Mouse (Mus musculus) lung, embryonic 15.5 days (tissue): ENCODE measurements around the gene Nfkb2. TPM values are rescaled to one million over a fixed set of nuclear protein-coding genes. Genes with fewer than 3 reads are reported as not detected.
A peak's percentile ranks its signal among the peaks of the same experiment; 100 is the strongest.

Experiments
- ATAC-seq: fragments of 200-750 bp; cut with Nextera tagmentation; 2 replicates; pipeline ENCODE4 v1.8.0; 2017; ENCODE audit warnings: moderate number of reproducible peaks, borderline replicate concordance; ENCODE audit not compliant: low FRiP score, low TSS enrichment; ENCODE audit errors: extremely low read depth
- H3K27ac ChIP-seq: fragments of 300-500 bp; sonication (generic); 2 replicates; pipeline ENCODE4 v1.5.1; 2015; ENCODE audit warnings: moderate library complexity, mild to moderate bottlenecking, inconsistent platforms
- H3K27me3 ChIP-seq: fragments of 300-500 bp; sonication (generic); 2 replicates; pipeline ENCODE4 v1.6.1; 2015; ENCODE audit warnings: inconsistent platforms
- H3K36me3 ChIP-seq: fragments of 300-500 bp; sonication (generic); 2 replicates; pipeline ENCODE4 v1.6.1; 2015; ENCODE audit warnings: inconsistent platforms
- H3K4me1 ChIP-seq: fragments of 300-500 bp; sonication (generic); 2 replicates; pipeline ENCODE4 v1.6.1; 2015; ENCODE audit warnings: inconsistent platforms
- H3K4me2 ChIP-seq: fragments of 300-500 bp; sonication (generic); 2 replicates; pipeline ENCODE4 v1.6.1; 2015; ENCODE audit warnings: inconsistent platforms, mild to moderate bottlenecking, moderate library complexity
- H3K4me3 ChIP-seq: fragments of 300-500 bp; sonication (generic); 2 replicates; pipeline ENCODE4 v1.5.1; 2015; ENCODE audit warnings: mild to moderate bottlenecking, inconsistent platforms
- H3K9ac ChIP-seq: fragments of 300-500 bp; sonication (generic); 2 replicates; pipeline ENCODE4 v1.6.1; 2015; ENCODE audit warnings: inconsistent platforms
- H3K9me3 ChIP-seq: fragments of 300-500 bp; sonication (generic); 2 replicates; pipeline ENCODE4 v1.6.1; 2016; ENCODE audit warnings: inconsistent platforms
- WGBS: fragments of 180-500 bp; shearing (Covaris S2); methylation state at CpG from one replicate; pipeline ENCODE4 v1.1.7; 2015; 5-methylcytosine and 5-hydroxymethylcytosine counted together
- polyA plus RNA-seq: library from polyadenylated mRNA; unstranded; fragments of >200 nt; fragmentation: Nextera tagmentation; extraction: Ambion mirVana; gene quantifications from 2 replicates; pipeline ENCODE4 v1.2.1, GENCODE M21; 2015

Gene Nfkb2
- polyA plus RNA-seq, 1 experiment from 2014 or later, result 10.5 TPM

DNA sequence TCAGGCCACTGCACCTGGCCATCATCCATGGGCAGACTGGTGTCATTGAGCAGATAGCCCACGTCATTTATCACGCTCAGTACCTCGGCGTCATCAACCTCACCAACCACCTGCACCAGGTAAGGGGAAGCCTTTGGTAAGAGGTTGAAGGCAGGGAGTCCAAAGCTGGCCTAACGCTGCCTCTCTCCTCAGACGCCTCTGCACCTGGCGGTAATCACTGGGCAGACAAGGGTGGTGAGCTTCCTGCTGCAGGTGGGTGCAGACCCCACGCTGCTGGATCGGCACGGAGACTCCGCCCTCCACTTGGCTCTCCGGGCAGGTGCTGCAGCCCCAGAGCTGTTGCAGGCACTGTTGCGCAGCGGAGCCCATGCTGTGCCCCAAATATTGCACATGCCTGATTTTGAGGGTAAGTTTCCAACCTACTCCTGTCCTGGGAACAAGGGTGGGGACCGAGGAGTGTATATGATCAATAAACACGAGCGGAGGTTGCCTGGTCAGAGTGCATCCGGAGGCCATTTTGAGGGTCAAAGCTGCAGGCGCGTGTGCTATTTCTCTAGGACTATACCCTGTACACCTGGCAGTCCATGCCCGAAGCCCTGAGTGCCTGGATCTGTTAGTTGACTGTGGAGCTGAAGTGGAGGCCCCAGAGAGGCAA is 5.7 kb downstream of the Nfkb2 start:
- Histone ChIP-seq H3K4me1 (peaks cover 22% of the 10 kb centered on the region), H3K9ac (no peak overlapping the region), H3K27me3 (peaks cover 25% of the 10 kb centered on the region), H3K4me3 (no peak overlapping the region), H3K36me3 (peaks cover 12% of the 10 kb centered on the region; the same call in 1 of the 2 replicates), H3K27ac (no peak overlapping the region), H3K4me2 (no peak overlapping the region), H3K9me3 (no peaks in the 10 kb centered on the region)
- 76% methylated on average over 21 of the region's 21 CpGs for WGBS
- no peak for ATAC-seq

GRCm38 (mm10) chr19:46310312-46310865 is 6.3 kb downstream of the Nfkb2 start:
- Histone ChIP-seq H3K9ac (no peak overlapping the region), H3K27ac (no peak overlapping the region), H3K27me3 (peaks cover 31% of the 10 kb centered on the region), H3K4me2 (no peak overlapping the region), H3K4me1 (peaks cover 18% of the 10 kb centered on the region), H3K4me3 (no peak overlapping the region), H3K36me3 (peaks cover 12% of the 10 kb centered on the region; the same call in 1 of the 2 replicates), H3K9me3 (no peaks in the 10 kb centered on the region)
- 85% methylated on average over 12 of the region's 12 CpGs for WGBS
- no peak for ATAC-seq

DNA sequence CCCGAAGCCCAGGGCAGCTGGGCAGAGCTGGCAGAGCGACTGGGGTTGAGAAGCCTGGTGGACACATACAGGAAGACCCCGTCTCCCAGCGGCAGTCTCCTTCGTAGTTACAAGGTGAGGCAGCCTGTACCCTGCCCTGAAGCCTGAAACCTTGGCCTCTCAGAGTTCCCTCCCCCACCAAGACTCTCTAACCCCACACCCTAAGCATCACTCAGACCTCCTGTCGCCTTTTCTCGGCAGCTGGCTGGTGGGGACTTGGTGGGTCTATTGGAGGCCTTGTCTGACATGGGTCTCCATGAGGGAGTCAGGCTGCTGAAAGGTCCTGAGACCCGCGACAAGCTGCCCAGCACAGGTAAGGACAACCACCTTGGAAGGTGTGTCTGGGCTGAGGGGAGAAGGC is 7.2 kb downstream of the Nfkb2 start:
- H3K27ac ChIP-seq, result no peak overlapping the region
- H3K36me3 ChIP-seq, result peaks cover 12% of the 10 kb centered on the region; the same call in 1 of the 2 replicates
- peaks cover 41% of the 10 kb centered on the region for H3K27me3 ChIP-seq
- no peak overlapping the region for H3K9ac ChIP-seq
- peaks cover 13% of the 10 kb centered on the region for H3K4me1 ChIP-seq
- H3K9me3 ChIP-seq, result no peaks in the 10 kb centered on the region
- WGBS, result 80% methylated on average over 9 of the region's 9 CpGs
- ATAC-seq, result no peak
- H3K4me3 ChIP-seq, result no peak overlapping the region
- no peak overlapping the region for H3K4me2 ChIP-seq

GRCm38 (mm10) chr19:46312566-46312965 is 8.4 kb downstream of the Nfkb2 start:
- Histone ChIP-seq H3K4me3 (no peak overlapping the region), H3K36me3 (peaks cover 12% of the 10 kb centered on the region; the same call in 1 of the 2 replicates), H3K4me2 (no peak overlapping the region), H3K27me3 (peaks cover 45% of the 10 kb centered on the region), H3K9ac (no peak overlapping the region), H3K4me1 (peaks cover 17% of the 10 kb centered on the region), H3K9me3 (no peaks in the 10 kb centered on the region), H3K27ac (no peak overlapping the region)
- ATAC-seq, result no peak
- 91% methylated on average over 21 of the region's 21 CpGs for WGBS

DNA sequence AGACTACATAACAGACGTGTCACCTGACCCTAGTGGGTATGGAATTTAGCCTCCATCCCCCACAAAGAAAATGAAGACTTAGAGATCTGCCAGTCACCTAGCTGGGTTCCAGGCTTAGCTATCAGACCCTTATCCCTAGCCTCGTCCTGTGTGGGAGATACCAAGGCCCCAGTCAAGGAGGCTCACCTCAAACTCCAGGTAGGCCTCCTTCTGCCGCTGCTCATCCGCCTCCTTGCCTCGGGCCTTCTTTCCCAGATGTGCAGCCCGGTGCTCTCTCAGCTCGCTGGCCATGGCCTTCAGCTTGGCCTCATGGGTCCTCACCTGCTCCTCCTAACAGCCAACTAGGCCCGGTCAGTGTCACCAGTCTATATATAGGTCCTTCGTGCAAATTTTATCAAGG is 9.0 kb downstream of the Nfkb2 start:
- WGBS, result 88% methylated on average over 9 of the region's 9 CpGs
- H3K4me1 ChIP-seq, result peaks cover 23% of the 10 kb centered on the region
- ATAC-seq, result no peak
- no peak overlapping the region for H3K9ac ChIP-seq
- no peak overlapping the region for H3K27ac ChIP-seq
- no peak overlapping the region for H3K4me3 ChIP-seq
- H3K27me3 ChIP-seq, result peaks cover 49% of the 10 kb centered on the region
- no peaks in the 10 kb centered on the region for H3K9me3 ChIP-seq
- peaks cover 12% of the 10 kb centered on the region; the same call in 1 of the 2 replicates for H3K36me3 ChIP-seq
- no peak overlapping the region for H3K4me2 ChIP-seq

GRCm38 (mm10) chr19:46313591-46313990 is 9.5 kb downstream of the Nfkb2 start:
- 70% methylated on average over 6 of the region's 6 CpGs for WGBS
- no peak for ATAC-seq
- H3K9me3 ChIP-seq, result no peaks in the 10 kb centered on the region
- no peak overlapping the region for H3K27ac ChIP-seq
- H3K4me3 ChIP-seq, result no peak overlapping the region
- H3K4me1 ChIP-seq, result peaks cover 26% of the 10 kb centered on the region
- no peak overlapping the region for H3K4me2 ChIP-seq
- peaks cover 54% of the 10 kb centered on the region for H3K27me3 ChIP-seq
- H3K36me3 ChIP-seq, result peaks cover 12% of the 10 kb centered on the region; the same call in 1 of the 2 replicates
- H3K9ac ChIP-seq, result no peak overlapping the region

DNA sequence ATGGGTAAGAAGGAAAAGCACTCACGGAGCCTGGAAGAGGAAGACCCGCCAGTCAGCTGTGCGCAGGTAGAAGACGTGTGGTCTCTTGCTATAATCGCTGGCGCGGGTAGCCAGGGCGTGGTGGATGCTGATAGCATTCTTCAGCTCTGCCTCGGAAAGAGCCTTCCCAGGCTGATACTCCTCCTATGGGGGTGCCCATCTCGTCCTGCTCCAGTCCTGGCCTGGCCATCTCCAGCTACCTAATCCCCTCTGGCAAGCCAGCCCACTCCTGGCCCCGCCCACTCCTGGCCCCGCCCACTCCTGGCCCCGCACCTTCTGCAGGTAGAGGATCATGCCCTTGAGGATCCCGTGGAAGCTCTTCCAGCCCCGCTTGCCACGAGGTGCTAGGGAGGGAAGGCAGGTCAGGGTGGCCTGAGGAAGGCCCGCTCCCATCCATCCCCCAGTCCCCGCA is 10.1 kb downstream of the Nfkb2 start:
- no peaks in the 10 kb centered on the region for H3K9me3 ChIP-seq
- H3K9ac ChIP-seq, result no peak overlapping the region
- H3K27ac ChIP-seq, result no peak overlapping the region
- no peak overlapping the region for H3K4me3 ChIP-seq
- 19% methylated on average over 18 of the region's 18 CpGs for WGBS
- H3K4me1 ChIP-seq, result peaks cover 22% of the 10 kb centered on the region
- peaks cover 60% of the 10 kb centered on the region for H3K27me3 ChIP-seq
- ATAC-seq, result no peak
- peaks cover 12% of the 10 kb centered on the region; the same call in 1 of the 2 replicates for H3K36me3 ChIP-seq
- H3K4me2 ChIP-seq, result no peak overlapping the region

DNA sequence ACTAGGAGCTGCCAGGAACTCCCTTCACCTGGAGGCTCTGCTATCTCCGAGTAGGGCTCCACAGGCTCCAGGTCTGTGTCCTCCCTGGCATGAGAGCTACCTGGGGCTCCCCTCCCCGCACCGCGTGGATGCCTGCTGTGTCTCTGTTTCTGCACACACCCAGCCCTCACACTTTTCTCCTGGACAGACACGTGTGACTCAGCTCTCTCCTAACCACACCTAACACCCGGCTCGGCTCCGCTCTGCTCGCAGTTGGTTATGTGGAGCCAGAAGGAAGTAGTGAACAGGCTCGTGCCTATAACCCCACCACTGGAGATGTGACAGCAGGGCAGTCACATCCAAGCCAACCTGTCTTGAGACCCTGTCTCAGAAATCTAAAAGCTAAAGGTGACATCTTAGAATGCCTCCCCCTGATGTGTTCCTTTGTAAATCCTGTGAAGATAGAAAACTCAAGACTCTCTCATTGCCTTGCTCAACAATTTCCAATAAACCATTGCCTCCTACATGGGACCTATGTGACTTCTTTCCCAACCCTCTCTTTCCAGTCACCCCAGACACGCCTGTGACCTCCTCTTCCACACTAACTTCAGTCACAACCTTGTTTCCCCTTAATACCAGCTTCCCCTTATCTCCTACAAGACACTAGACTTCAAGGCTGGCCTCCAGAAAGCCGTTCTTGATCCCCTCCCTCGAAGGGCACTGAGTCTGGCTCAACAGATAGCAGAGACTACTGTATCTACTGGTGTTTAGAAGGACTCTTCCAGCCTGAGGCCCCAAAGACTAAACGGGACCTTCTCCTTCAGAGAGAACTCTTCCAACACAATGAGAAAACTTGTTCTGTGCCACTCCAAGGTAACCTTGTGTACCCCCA is 11.0 kb downstream of the Nfkb2 start:
- 32% methylated on average over 14 of the region's 14 CpGs for WGBS
- Histone ChIP-seq H3K27me3 (peaks cover 69% of the 10 kb centered on the region), H3K9me3 (no peaks in the 10 kb centered on the region), H3K36me3 (peaks cover 12% of the 10 kb centered on the region; the same call in 1 of the 2 replicates), H3K4me1 (peaks cover 22% of the 10 kb centered on the region), H3K4me3 (no peak overlapping the region), H3K4me2 (no peak overlapping the region), H3K9ac (no peak overlapping the region), H3K27ac (no peak overlapping the region)
- ATAC-seq, result no peak

- Histone ChIP-seq H3K4me2 (0 out of 2 replicates have a peak overlapping the region, but pooled peaks have one; percentile 64), H3K9ac (no peak overlapping the region), H3K9me3 (no peaks in the 10 kb centered on the region), H3K36me3 (peaks cover 10% of the 10 kb centered on the region; the same call in 1 of the 2 replicates), H3K27me3 (peaks cover 78% of the 10 kb centered on the region), H3K4me3 (no peak overlapping the region), H3K27ac (no peak overlapping the region), H3K4me1 (peaks cover 22% of the 10 kb centered on the region)
- 44% methylated on average over 12 of the region's 12 CpGs for WGBS
- ATAC-seq, result no peak
These were observed 11.9 kb downstream of the Nfkb2 start for GRCm38 (mm10) chr19:46315752-46316610.

DNA sequence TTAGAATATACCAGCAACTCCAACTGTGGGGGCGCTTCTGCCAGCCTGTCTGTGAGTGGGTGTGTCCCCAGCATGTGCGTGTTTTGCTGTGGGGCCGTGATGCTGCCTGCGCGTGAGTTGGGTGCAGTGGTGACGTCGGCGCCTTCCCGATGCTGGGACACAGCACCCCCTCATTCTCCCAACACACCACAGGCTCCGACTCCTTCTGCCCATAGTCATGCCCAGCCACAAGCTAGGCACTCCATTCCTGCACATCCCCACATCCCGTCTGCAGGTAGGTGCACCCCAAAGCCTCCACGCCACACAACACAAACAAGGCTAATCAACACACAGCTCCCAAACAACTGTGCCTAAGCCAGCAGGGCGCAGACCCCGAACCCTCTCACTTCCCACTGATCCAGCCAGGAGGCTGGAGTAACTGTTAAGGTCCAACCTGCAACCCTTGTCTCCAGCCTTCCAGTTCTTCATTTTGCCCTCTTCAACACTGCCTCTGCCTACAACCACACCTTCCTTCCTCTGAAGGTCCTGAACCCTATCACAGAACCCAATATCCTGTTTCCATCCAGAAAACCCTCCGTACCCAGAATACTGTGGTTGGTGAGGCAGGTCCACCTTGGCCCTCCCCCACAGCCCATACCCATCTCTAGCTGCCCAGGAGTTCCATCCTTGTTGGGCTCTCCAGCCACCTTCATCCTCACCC is 12.9 kb downstream of the Nfkb2 start:
- no peak for ATAC-seq
- Histone ChIP-seq H3K9me3 (no peaks in the 10 kb centered on the region), H3K27ac (no peak overlapping the region), H3K4me3 (peak overlapping the region; percentile 46), H3K9ac (peak overlapping the region; percentile 7; the same call in 1 of the 2 replicates), H3K36me3 (peaks cover 4% of the 10 kb centered on the region; the same call in 1 of the 2 replicates), H3K4me1 (peaks cover 22% of the 10 kb centered on the region), H3K4me2 (peak overlapping the region; percentile 64), H3K27me3 (peaks cover 88% of the 10 kb centered on the region)
- 35% methylated on average over 15 of the region's 15 CpGs for WGBS
